Mouse (Mus musculus): Measurements from ENCODE around the gene Col13a1.

- TF ChIP-seq CTCF (IDR thresholded peaks at IDR 0.05; ENCODE audit: low read depth) = no peak
- no peak for TF ChIP-seq EP300 (IDR thresholded peaks at IDR 0.05; ENCODE audit: low read depth)
Measured at GRCm38 (mm10) chr10:61942719-61943118, 36.2 kb downstream of the Col13a1 start.
